Mouse (Mus musculus): ENCODE measurements at regions not wholly inside any gene's neighbourhood (a gene's known extent, or its start where the extent isn't known, plus 50 kb on each side); places are given as distances from the start of the nearest gene placed in this dataset.

- Histone ChIP-seq H3K4me3 (ENCODE audit: low read length) (no peak overlapping the region), H3K27me3 (ENCODE audit: insufficient read depth, low read length) (no peaks in the 10 kb centered on the region), H3K4me2 (ENCODE audit: low read depth, low read length) (no peak overlapping the region), H3K36me3 (ENCODE audit: insufficient read depth, low read length) (no peaks in the 10 kb centered on the region), H3K9ac (replicated peaks; ENCODE audit: low read length) (no peak overlapping the region), H3K9me3 (ENCODE audit: low read length) (no peaks in the 10 kb centered on the region), H3K27ac (no peak overlapping the region), H3K4me1 (ENCODE audit: insufficient read depth, low read length) (no peaks in the 10 kb centered on the region)
- 66% methylated on average over 11 of the region's 11 CpGs for WGBS
- DNase-seq (ENCODE audit: low spot score) (no peak), ATAC-seq (no peak)
- TF ChIP-seq CTCF (IDR thresholded peaks at IDR 0.05; ENCODE audit: low read depth), result no peak
These were observed 129.9 kb upstream of the Fat1 start for GRCm38 (mm10) chr8:44805179-44805815.

DNA sequence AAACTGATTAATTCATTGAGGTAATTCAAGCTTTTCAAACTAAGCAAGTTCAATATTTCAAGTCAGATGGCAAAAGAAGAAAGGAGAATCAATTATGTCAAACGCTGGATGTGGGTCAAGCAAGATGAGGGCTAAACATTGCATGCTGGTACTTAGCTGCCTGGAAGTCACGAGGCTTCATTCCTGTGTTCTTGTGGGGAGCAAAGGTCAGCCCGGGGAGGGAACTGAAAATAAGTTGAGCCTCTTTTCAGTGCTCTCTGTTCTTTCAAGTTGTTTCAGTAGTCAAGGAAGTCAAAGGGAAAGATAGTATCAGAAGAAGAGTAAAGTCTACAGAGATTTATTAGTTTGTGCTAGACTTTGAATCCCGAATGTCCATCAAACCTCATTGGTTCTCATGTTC lies 122.9 kb upstream of the Fat1 start:
- Histone ChIP-seq H3K9me3 (ENCODE audit: low read length) (no peaks in the 10 kb centered on the region), H3K9ac (replicated peaks; ENCODE audit: low read length) (no peak overlapping the region), H3K4me1 (ENCODE audit: insufficient read depth, low read length) (no peaks in the 10 kb centered on the region), H3K27me3 (ENCODE audit: insufficient read depth, low read length) (no peaks in the 10 kb centered on the region), H3K4me3 (ENCODE audit: low read length) (no peak overlapping the region), H3K27ac (no peak overlapping the region), H3K36me3 (ENCODE audit: insufficient read depth, low read length) (no peaks in the 10 kb centered on the region), H3K4me2 (ENCODE audit: low read depth, low read length) (no peak overlapping the region)
- TF ChIP-seq CTCF (IDR thresholded peaks at IDR 0.05; ENCODE audit: low read depth), result no peak
- ATAC-seq (no peak), DNase-seq (ENCODE audit: low spot score) (no peak)
- 67% methylated on average over 4 of the region's 4 CpGs for WGBS

DNA sequence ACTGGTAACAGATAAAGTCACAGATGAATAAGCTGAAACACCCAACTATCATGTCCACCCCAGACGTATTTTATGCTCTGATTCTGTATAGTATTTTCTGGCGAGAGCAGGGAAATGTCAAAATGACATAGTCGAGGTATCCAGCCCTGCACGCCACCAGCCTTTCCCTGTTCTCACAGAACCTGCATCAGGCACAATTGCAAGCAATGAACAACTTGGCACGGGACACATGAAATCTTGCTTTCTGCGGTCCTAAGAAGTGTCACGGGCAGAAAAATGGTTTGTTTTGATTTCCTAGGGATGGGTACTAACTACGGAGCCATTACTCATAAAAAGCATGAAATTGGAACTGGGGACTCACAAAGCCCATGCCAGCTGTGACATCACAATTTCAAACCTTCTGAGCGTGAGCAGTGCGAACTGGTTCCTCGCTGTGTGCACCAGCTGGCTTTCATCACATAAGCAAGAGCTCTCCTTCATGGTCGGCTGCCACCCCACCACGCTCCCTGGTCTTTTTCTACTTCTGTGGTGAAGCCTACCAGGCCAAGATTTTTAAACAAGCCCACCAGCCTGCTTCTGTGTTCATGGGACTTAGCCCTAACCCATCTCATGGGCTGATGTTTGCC lies 117.6 kb upstream of the Fat1 start:
- Histone ChIP-seq H3K27ac (no peak overlapping the region), H3K4me2 (ENCODE audit: low read depth, low read length) (no peak overlapping the region), H3K4me1 (ENCODE audit: insufficient read depth, low read length) (no peaks in the 10 kb centered on the region), H3K27me3 (ENCODE audit: insufficient read depth, low read length) (no peaks in the 10 kb centered on the region), H3K36me3 (ENCODE audit: insufficient read depth, low read length) (no peaks in the 10 kb centered on the region), H3K4me3 (ENCODE audit: low read length) (no peak overlapping the region), H3K9me3 (ENCODE audit: low read length) (no peaks in the 10 kb centered on the region), H3K9ac (replicated peaks; ENCODE audit: low read length) (no peak overlapping the region)
- no peak for TF ChIP-seq CTCF (IDR thresholded peaks at IDR 0.05; ENCODE audit: low read depth)
- ATAC-seq (peak; percentile 71), DNase-seq (ENCODE audit: low spot score) (peak; percentile 57)
- 50% methylated on average over 13 of the region's 13 CpGs for WGBS

DNA sequence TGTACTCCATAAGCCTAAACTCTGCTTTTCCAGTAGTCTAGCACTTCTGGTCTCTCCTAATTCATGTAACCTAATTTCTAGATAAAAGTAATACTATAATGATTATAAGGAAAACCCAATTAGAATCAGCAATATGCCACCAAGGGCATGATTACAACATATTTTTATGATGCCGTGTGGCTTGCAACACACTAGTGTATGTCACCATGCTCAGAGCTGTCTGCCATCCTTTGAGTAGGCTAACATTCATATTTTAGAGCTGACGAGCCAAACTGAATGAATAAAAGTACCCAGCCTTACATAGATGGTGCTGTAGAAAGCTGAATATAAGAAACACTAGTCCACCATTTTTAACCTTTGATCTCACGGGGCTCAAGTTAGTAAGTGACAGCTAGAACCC lies 116.0 kb upstream of the Fat1 start:
- Histone ChIP-seq H3K36me3 (ENCODE audit: insufficient read depth, low read length) (no peaks in the 10 kb centered on the region), H3K27me3 (ENCODE audit: insufficient read depth, low read length) (no peaks in the 10 kb centered on the region), H3K9ac (replicated peaks; ENCODE audit: low read length) (no peak overlapping the region), H3K4me1 (ENCODE audit: insufficient read depth, low read length) (no peaks in the 10 kb centered on the region), H3K27ac (no peak overlapping the region), H3K9me3 (ENCODE audit: low read length) (no peaks in the 10 kb centered on the region), H3K4me3 (ENCODE audit: low read length) (no peak overlapping the region), H3K4me2 (ENCODE audit: low read depth, low read length) (no peak overlapping the region)
- ATAC-seq (no peak), DNase-seq (ENCODE audit: low spot score) (no peak)
- 91% methylated on average over 3 of the region's 3 CpGs for WGBS
- TF ChIP-seq CTCF (IDR thresholded peaks at IDR 0.05; ENCODE audit: low read depth), result no peak

- H3K36me3 ChIP-seq (ENCODE audit: insufficient read depth, low read length), result no peaks in the 10 kb centered on the region
- H3K4me1 ChIP-seq (ENCODE audit: insufficient read depth, low read length), result no peaks in the 10 kb centered on the region
- no peak for DNase-seq (ENCODE audit: low spot score)
- no peak for ATAC-seq
- no peak for TF ChIP-seq CTCF (IDR thresholded peaks at IDR 0.05; ENCODE audit: low read depth)
- H3K27me3 ChIP-seq (ENCODE audit: insufficient read depth, low read length), result no peaks in the 10 kb centered on the region
- H3K9me3 ChIP-seq (ENCODE audit: low read length), result no peaks in the 10 kb centered on the region
- H3K4me3 ChIP-seq (ENCODE audit: low read length), result no peak overlapping the region
- WGBS, result 86% methylated on average over 7 of the region's 7 CpGs
- no peak overlapping the region for H3K9ac ChIP-seq (replicated peaks; ENCODE audit: low read length)
- H3K4me2 ChIP-seq (ENCODE audit: low read depth, low read length), result no peak overlapping the region
- no peak overlapping the region for H3K27ac ChIP-seq
These were observed 115.6 kb upstream of the Fat1 start for GRCm38 (mm10) chr8:44819691-44820090.

DNA sequence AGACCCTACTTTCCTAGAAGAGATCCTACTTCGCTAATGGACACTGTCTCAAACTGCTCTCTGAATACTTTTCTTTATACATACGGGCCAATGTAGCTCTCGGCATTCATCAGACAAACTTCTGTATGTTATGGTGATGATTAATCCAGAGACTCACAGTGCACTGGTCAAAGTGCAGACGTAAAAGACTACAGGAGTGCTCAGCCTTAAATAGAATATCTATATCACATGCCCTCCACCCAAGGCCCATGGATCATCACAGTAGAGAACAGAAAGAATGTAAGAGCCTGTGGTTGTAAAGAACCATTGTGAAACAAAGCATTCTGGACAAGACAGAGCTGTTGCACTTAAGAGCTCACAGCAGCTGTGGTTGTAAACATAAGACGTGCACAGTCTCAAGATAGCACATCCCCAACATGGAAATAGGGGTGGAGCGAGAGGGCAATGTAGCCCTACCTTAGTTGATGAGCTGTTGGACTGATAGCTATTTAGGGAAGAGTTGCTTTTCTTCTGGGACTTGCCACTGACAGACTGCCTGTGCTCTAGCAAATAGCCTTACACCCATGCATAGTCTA lies 110.0 kb upstream of the Fat1 start:
- WGBS, result 87% methylated on average over 6 of the region's 6 CpGs
- Histone ChIP-seq H3K36me3 (ENCODE audit: insufficient read depth, low read length) (no peaks in the 10 kb centered on the region), H3K4me3 (ENCODE audit: low read length) (no peak overlapping the region), H3K27me3 (ENCODE audit: insufficient read depth, low read length) (no peaks in the 10 kb centered on the region), H3K27ac (no peak overlapping the region), H3K4me2 (ENCODE audit: low read depth, low read length) (no peak overlapping the region), H3K9me3 (ENCODE audit: low read length) (no peaks in the 10 kb centered on the region), H3K9ac (replicated peaks; ENCODE audit: low read length) (no peak overlapping the region), H3K4me1 (ENCODE audit: insufficient read depth, low read length) (no peaks in the 10 kb centered on the region)
- DNase-seq (ENCODE audit: low spot score) (no peak), ATAC-seq (no peak)
- TF ChIP-seq CTCF (IDR thresholded peaks at IDR 0.05; ENCODE audit: low read depth), result no peak

- H3K27me3 ChIP-seq (ENCODE audit: insufficient read depth, low read length), result no peaks in the 10 kb centered on the region
- DNase-seq (ENCODE audit: low spot score) (peak; percentile 77), ATAC-seq (no peak)
- peak overlapping the region; percentile 13; the same call in 1 of the 2 replicates for H3K4me3 ChIP-seq (ENCODE audit: low read length)
- WGBS, result 11% methylated on average over 13 of the region's 13 CpGs
- no peak overlapping the region for H3K27ac ChIP-seq
- H3K36me3 ChIP-seq (ENCODE audit: insufficient read depth, low read length), result no peaks in the 10 kb centered on the region
- no peak overlapping the region for H3K9ac ChIP-seq (replicated peaks; ENCODE audit: low read length)
- H3K4me1 ChIP-seq (ENCODE audit: insufficient read depth, low read length), result no peaks in the 10 kb centered on the region
- TF ChIP-seq CTCF (IDR thresholded peaks at IDR 0.05; ENCODE audit: low read depth), result no peak
- H3K4me2 ChIP-seq (ENCODE audit: low read depth, low read length), result peak overlapping the region; percentile 44
- H3K9me3 ChIP-seq (ENCODE audit: low read length), result no peaks in the 10 kb centered on the region
These were observed 108.3 kb upstream of the Fat1 start for GRCm38 (mm10) chr8:44826936-44827335.
